Mouse (Mus musculus): ENCODE results near the gene Ttll1. TPM values are rescaled to one million over a fixed set of nuclear protein-coding genes. Genes with fewer than 3 reads are reported as not detected.

Ttll1 gene
- polyA plus RNA-seq, 1 experiment from 2014 or later = 23.9 TPM

Small RNAs within 50 kb of the gene (microRNA-seq; reads per million reads assigned to microRNA genes)
- gene Gm24575 = not detected

Other genes starting within 250 kb of the Ttll1 start
- gene Arfgap3, start 160.6 kb downstream of the Ttll1 start, polyA plus RNA-seq (2015; fragmentation: Nextera tagmentation; extraction: Ambion mirVana) = 42.0 and 44.6 TPM in 2 replicates
- gene Pacsin2, start 46.3 kb downstream of the Ttll1 start, polyA plus RNA-seq (2015; fragmentation: Nextera tagmentation; extraction: Ambion mirVana) = 73.3 and 74.2 TPM in 2 replicates
- gene Bik, start 16.0 kb upstream of the Ttll1 start, polyA plus RNA-seq (2015; fragmentation: Nextera tagmentation; extraction: Ambion mirVana) = 22.9 TPM in 2 replicates
- 182 and 185 TPM in 2 replicates for gene Tspo, start 52.7 kb upstream of the Ttll1 start, polyA plus RNA-seq (2015; fragmentation: Nextera tagmentation; extraction: Ambion mirVana)
- gene Mcat, start 52.9 kb upstream of the Ttll1 start, polyA plus RNA-seq (2015; fragmentation: Nextera tagmentation; extraction: Ambion mirVana) = 32.9 and 34.6 TPM in 2 replicates
- gene Ttll12, start 84.3 kb upstream of the Ttll1 start, polyA plus RNA-seq (2015; fragmentation: Nextera tagmentation; extraction: Ambion mirVana) = 18.8 and 20.7 TPM in 2 replicates
- gene Scube1, start 214.1 kb upstream of the Ttll1 start, polyA plus RNA-seq (2015; fragmentation: Nextera tagmentation; extraction: Ambion mirVana) = 4.0 and 5.6 TPM in 2 replicates

All from heart, embryonic 16.5 days (tissue).